Mouse (Mus musculus) embryonic facial prominence, embryonic 14.5 days (tissue): ENCODE results near the gene Exosc3. TPM values are rescaled to one million over a fixed set of nuclear protein-coding genes. Genes with fewer than 3 reads are reported as not detected.
A peak's percentile ranks its signal among the peaks of the same experiment; 100 is the strongest.

ENCODE experiments used
- ATAC-seq: fragments of 200-750 bp; cut with Nextera tagmentation; 2 replicates; pipeline ENCODE4 v1.8.0; 2017; ENCODE audit warnings: low read depth, moderate number of reproducible peaks, moderate TSS enrichment
- DNase-seq: peaks from one replicate; pipeline ENCODE4 v3.0.0-alpha.2; 2015; ENCODE audit warnings: low spot score
- H3K27ac ChIP-seq: fragments of 300-500 bp; sonication (generic); replicated peaks from 2 replicates; pipeline ENCODE4 v1.5.1; 2014; ENCODE audit warnings: low read depth, mild to moderate bottlenecking, low read length, moderate library complexity
- H3K27me3 ChIP-seq: fragments of 300-500 bp; sonication (generic); replicated peaks from 2 replicates; pipeline ENCODE4 v1.6.1; 2014; ENCODE audit warnings: low read length; ENCODE audit not compliant: control insufficient read depth, insufficient read depth
- H3K36me3 ChIP-seq: fragments of 300-500 bp; sonication (generic); 2 replicates; pipeline ENCODE4 v1.6.1; 2014; ENCODE audit warnings: low read length, mixed read lengths; ENCODE audit not compliant: control insufficient read depth, insufficient read depth
- H3K4me1 ChIP-seq: fragments of 300-500 bp; sonication (generic); 2 replicates; pipeline ENCODE4 v1.6.1; 2014; ENCODE audit warnings: antibody characterized with exemption, low read length; ENCODE audit not compliant: control insufficient read depth, insufficient read depth
- H3K4me2 ChIP-seq: fragments of 300-500 bp; sonication (generic); 2 replicates; pipeline ENCODE4 v1.6.1; 2014; ENCODE audit warnings: low read depth, mild to moderate bottlenecking, low read length, moderate library complexity, mixed read lengths
- H3K4me3 ChIP-seq: fragments of 300-500 bp; sonication (generic); 2 replicates; pipeline ENCODE4 v1.5.1; 2014; ENCODE audit warnings: low read depth, mild to moderate bottlenecking, low read length
- H3K9ac ChIP-seq: fragments of 300-500 bp; sonication (generic); 2 replicates; pipeline ENCODE4 v1.6.1; 2014; ENCODE audit warnings: low read depth, mild to moderate bottlenecking, low read length, moderate library complexity, mixed read lengths
- H3K9me3 ChIP-seq: fragments of 300-500 bp; sonication (generic); 2 replicates; pipeline ENCODE4 v1.6.1; 2016; ENCODE audit warnings: low read length; ENCODE audit not compliant: control insufficient read depth
- WGBS: fragments of 180-500 bp; shearing (Covaris S2); extraction: QIAGEN DNeasy Blood & Tissue Kit; methylation state at CpG from one replicate; pipeline ENCODE4 v1.1.7; 2014; 5-methylcytosine and 5-hydroxymethylcytosine counted together
- polyA plus RNA-seq: library from polyadenylated mRNA; unstranded; fragments of >200 nt; fragmentation: Nextera tagmentation; extraction: Ambion mirVana; gene quantifications from 2 replicates; pipeline ENCODE4 v1.2.1, GENCODE M21; 2014

Exosc3 gene
- polyA plus RNA-seq, 1 experiment from 2014 or later = 60.0 TPM

DNA sequence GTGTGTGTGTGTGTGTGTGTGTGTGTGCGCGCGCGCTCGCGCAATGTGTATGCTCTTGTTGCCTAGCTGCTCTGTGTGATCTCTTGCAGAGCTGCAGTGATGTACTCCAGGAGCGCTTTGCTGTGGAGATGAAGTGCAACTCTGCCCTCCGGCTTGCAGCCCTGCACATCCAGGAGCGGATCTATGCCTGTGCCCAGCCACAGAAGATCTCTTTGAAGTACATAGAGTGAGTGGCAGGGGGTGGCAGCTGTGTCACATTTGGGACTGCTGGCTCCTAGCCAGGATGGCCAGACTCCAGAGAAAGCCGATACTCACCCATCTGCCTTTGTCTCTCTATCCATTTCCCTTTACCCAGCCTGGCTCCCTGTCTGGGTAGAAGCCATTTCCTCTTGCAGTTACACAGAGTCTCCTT lies 71.5 kb downstream of the Exosc3 start:
- peak overlapping the region; percentile 8; the same call in 1 of the 2 replicates for H3K4me2 ChIP-seq
- no peak overlapping the region for H3K27ac ChIP-seq
- H3K9me3 ChIP-seq = no peaks in the 10 kb centered on the region
- H3K36me3 ChIP-seq = no peaks in the 10 kb centered on the region
- no peaks in the 10 kb centered on the region for H3K27me3 ChIP-seq
- no peak overlapping the region for H3K9ac ChIP-seq
- peak; percentile 84 for DNase-seq
- ATAC-seq = peak; percentile 88
- H3K4me1 ChIP-seq = no peaks in the 10 kb centered on the region
- 53% methylated on average over 6 of the region's 10 CpGs for WGBS
- no peak overlapping the region for H3K4me3 ChIP-seq

DNA sequence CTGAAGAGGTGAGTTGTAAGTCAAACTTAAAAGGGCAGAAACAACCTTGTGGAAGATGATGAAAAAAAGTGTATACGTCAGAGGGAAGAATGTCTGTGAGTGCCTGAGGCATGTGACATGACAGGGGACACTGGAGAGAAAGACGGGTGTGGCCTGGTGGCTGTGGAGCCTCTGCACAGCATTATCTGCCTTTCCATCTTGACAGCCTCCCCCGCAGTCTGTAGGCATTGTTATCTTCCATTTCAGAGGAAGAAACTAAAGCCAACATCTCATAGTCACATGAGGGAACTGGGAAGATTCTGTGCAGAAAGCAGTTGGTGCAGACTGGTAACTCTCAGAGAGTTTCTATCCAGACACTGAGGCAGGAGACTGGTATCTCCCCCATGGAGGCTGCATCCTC lies 74.6 kb downstream of the Exosc3 start:
- Histone ChIP-seq H3K27me3 (no peaks in the 10 kb centered on the region), H3K4me1 (no peaks in the 10 kb centered on the region), H3K36me3 (no peaks in the 10 kb centered on the region), H3K4me3 (no peak overlapping the region), H3K9ac (no peak overlapping the region), H3K9me3 (no peaks in the 10 kb centered on the region), H3K4me2 (no peak overlapping the region), H3K27ac (no peak overlapping the region)
- DNase-seq = no peak
- 50% methylated on average over 3 of the region's 3 CpGs for WGBS
- no peak for ATAC-seq

Other genes starting within 250 kb of the Exosc3 start
- gene Tomm5, start 234.6 kb downstream of the Exosc3 start, polyA plus RNA-seq = 240 and 250 TPM in 2 replicates
- 4.3 and 5.3 TPM in 2 replicates for gene Frmpd1, start 157.9 kb downstream of the Exosc3 start, polyA plus RNA-seq
- 18.7 and 20.0 TPM in 2 replicates for gene Trmt10b, start 45.6 kb downstream of the Exosc3 start, polyA plus RNA-seq
- 18.5 and 18.6 TPM in 2 replicates for gene Dcaf10, start 631 bp downstream of the Exosc3 start, polyA plus RNA-seq
- 47.8 and 54.9 TPM in 2 replicates for gene Slc25a51, start 66.0 kb upstream of the Exosc3 start, polyA plus RNA-seq
- gene Shb, start 189.7 kb upstream of the Exosc3 start, polyA plus RNA-seq = 9.7 and 11.3 TPM in 2 replicates